Mouse (Mus musculus) intestine, embryonic 16.5 days (tissue): ENCODE data around the gene Olfr1371. TPM values are rescaled to one million over a fixed set of nuclear protein-coding genes. Genes with fewer than 3 reads are reported as not detected.
"Not testable (repeated sequence)": the region's sequence is repeated elsewhere in the genome, so short reads cannot be mapped to it uniquely, and the experiment has no call there.

Experiments
- ATAC-seq: fragments of 200-750 bp; cut with Nextera tagmentation; 2 replicates; pipeline ENCODE4 v1.8.0; 2017; ENCODE audit warnings: moderate TSS enrichment, moderate library complexity
- H3K27ac ChIP-seq: fragments of 300-500 bp; sonication (generic); 2 replicates; pipeline ENCODE4 v1.5.1; 2014; ENCODE audit warnings: mild to moderate bottlenecking, low read length
- H3K27me3 ChIP-seq: fragments of 300-500 bp; sonication (generic); replicated peaks from 2 replicates; pipeline ENCODE4 v1.6.1; 2014; ENCODE audit warnings: low read length, control low read depth, mixed read lengths; ENCODE audit not compliant: control insufficient read depth, insufficient read depth
- H3K36me3 ChIP-seq: fragments of 300-500 bp; sonication (generic); 2 replicates; pipeline ENCODE4 v1.6.1; 2014; ENCODE audit warnings: low read length, control low read depth; ENCODE audit not compliant: control insufficient read depth, insufficient read depth
- H3K4me1 ChIP-seq: fragments of 300-500 bp; sonication (generic); 2 replicates; pipeline ENCODE4 v1.6.1; 2014; ENCODE audit warnings: low read length, control low read depth, mixed read lengths; ENCODE audit not compliant: control insufficient read depth, insufficient read depth
- H3K4me2 ChIP-seq: fragments of 300-500 bp; sonication (generic); 2 replicates; pipeline ENCODE4 v1.6.1; 2014; ENCODE audit warnings: low read depth, low read length, control low read depth
- H3K4me3 ChIP-seq: fragments of 300-500 bp; sonication (generic); 2 replicates; pipeline ENCODE4 v1.5.1; 2014; ENCODE audit warnings: mild to moderate bottlenecking, low read length
- H3K9ac ChIP-seq: fragments of 300-500 bp; sonication (generic); 2 replicates; pipeline ENCODE4 v1.6.1; 2014; ENCODE audit warnings: low read depth, low read length
- H3K9me3 ChIP-seq: fragments of 300-500 bp; sonication (generic); 2 replicates; pipeline ENCODE4 v1.6.1; 2016; ENCODE audit warnings: low read length, control low read depth; ENCODE audit not compliant: control insufficient read depth
- WGBS: fragments of 180-500 bp; shearing (Covaris S2); extraction: QIAGEN DNeasy Blood & Tissue Kit; methylation state at CpG from one replicate; pipeline ENCODE4 v1.1.7; 2014; 5-methylcytosine and 5-hydroxymethylcytosine counted together
- polyA plus RNA-seq: library from polyadenylated mRNA; unstranded; fragments of >200 nt; fragmentation: Nextera tagmentation; extraction: Ambion mirVana; gene quantifications from 2 replicates; pipeline ENCODE4 v1.2.1, GENCODE M21; 2015

The Olfr1371 gene
- polyA plus RNA-seq, 1 experiment from 2014 or later, result not detected

GRCm38 (mm10) chr11:52228722-52229448 is 15.1 kb upstream of the Olfr1371 start:
- Histone ChIP-seq H3K36me3 (no peaks in the 10 kb centered on the region), H3K27me3 (no peaks in the 10 kb centered on the region), H3K9ac (no peak overlapping the region), H3K4me1 (peaks cover 15% of the 10 kb centered on the region; the same call in 1 of the 2 replicates), H3K9me3 (no peaks in the 10 kb centered on the region), H3K27ac (no peak overlapping the region), H3K4me2 (no peak overlapping the region), H3K4me3 (no peak overlapping the region)
- ATAC-seq, result no peak
- 79% methylated on average over 7 of the region's 7 CpGs for WGBS

GRCm38 (mm10) chr11:52227466-52228226 is 13.9 kb upstream of the Olfr1371 start:
- H3K36me3 ChIP-seq, result no peaks in the 10 kb centered on the region
- no peak for ATAC-seq
- WGBS, result 76% methylated on average over 13 of the region's 13 CpGs
- H3K9me3 ChIP-seq, result no peaks in the 10 kb centered on the region
- H3K4me3 ChIP-seq, result no peak overlapping the region
- H3K27me3 ChIP-seq, result no peaks in the 10 kb centered on the region
- H3K27ac ChIP-seq, result 0 out of 2 replicates have a peak overlapping the region, but pooled peaks have one; percentile 21
- no peak overlapping the region for H3K9ac ChIP-seq
- 0 out of 2 replicates have a peak, but pooled peaks cover 11% of the 10 kb centered on the region for H3K4me1 ChIP-seq
- H3K4me2 ChIP-seq, result no peak overlapping the region

- Histone ChIP-seq H3K36me3 (no peaks in the 10 kb centered on the region), H3K4me1 (0 out of 2 replicates have a peak, but pooled peaks cover 11% of the 10 kb centered on the region), H3K4me3 (no peak overlapping the region), H3K9me3 (no peaks in the 10 kb centered on the region), H3K4me2 (no peak overlapping the region), H3K27me3 (no peaks in the 10 kb centered on the region), H3K9ac (no peak overlapping the region), H3K27ac (0 out of 2 replicates have a peak overlapping the region, but pooled peaks have one; percentile 21)
- WGBS, result 70% methylated on average over 3 of the region's 3 CpGs
- no peak for ATAC-seq
Measured at GRCm38 (mm10) chr11:52227053-52227452, 13.3 kb upstream of the Olfr1371 start.

GRCm38 (mm10) chr11:52225986-52226599 is 12.3 kb upstream of the Olfr1371 start:
- WGBS, result 58% methylated on average over 3 of the region's 3 CpGs
- Histone ChIP-seq H3K36me3 (no peaks in the 10 kb centered on the region), H3K4me3 (no peak overlapping the region), H3K9me3 (no peaks in the 10 kb centered on the region), H3K27ac (no peak overlapping the region), H3K4me2 (no peak overlapping the region), H3K4me1 (0 out of 2 replicates have a peak, but pooled peaks cover 10% of the 10 kb centered on the region), H3K27me3 (no peaks in the 10 kb centered on the region), H3K9ac (no peak overlapping the region)
- no peak for ATAC-seq

- Histone ChIP-seq H3K27ac (peak overlapping the region; percentile 90), H3K4me1 (no peaks in the 10 kb centered on the region), H3K27me3 (no peaks in the 10 kb centered on the region), H3K4me2 (peak overlapping the region; percentile 48), H3K4me3 (peak overlapping the region; percentile 36), H3K36me3 (no peaks in the 10 kb centered on the region), H3K9ac (peak overlapping the region; percentile 57; the same call in 1 of the 2 replicates), H3K9me3 (no peaks in the 10 kb centered on the region)
- peak; percentile 93 for ATAC-seq
- 10% methylated on average over 19 of the region's 19 CpGs for WGBS
Measured at GRCm38 (mm10) chr11:52223968-52224682, 10.3 kb upstream of the Olfr1371 start.

- Histone ChIP-seq H3K4me2 (no peak overlapping the region), H3K9ac (no peak overlapping the region), H3K4me1 (no peaks in the 10 kb centered on the region), H3K4me3 (no peak overlapping the region), H3K27me3 (no peaks in the 10 kb centered on the region), H3K27ac (no peak overlapping the region), H3K9me3 (no peaks in the 10 kb centered on the region), H3K36me3 (no peaks in the 10 kb centered on the region)
- no peak for ATAC-seq
- 70% methylated on average over 6 of the region's 6 CpGs for WGBS
Measured at GRCm38 (mm10) chr11:52222891-52223290, 9.1 kb upstream of the Olfr1371 start.

- not testable (repeated sequence) for H3K27ac ChIP-seq, H3K36me3 ChIP-seq, H3K4me3 ChIP-seq, H3K4me1 ChIP-seq, H3K9me3 ChIP-seq, H3K4me2 ChIP-seq, H3K9ac ChIP-seq, ATAC-seq, H3K27me3 ChIP-seq
- 83% methylated on average over 6 of the region's 6 CpGs for WGBS
Measured at GRCm38 (mm10) chr11:52221921-52222320, 8.1 kb upstream of the Olfr1371 start.

- H3K36me3 ChIP-seq, result no peaks in the 10 kb centered on the region
- H3K27ac ChIP-seq, result no peak overlapping the region
- H3K27me3 ChIP-seq, result no peaks in the 10 kb centered on the region
- ATAC-seq, result no peak
- no peaks in the 10 kb centered on the region for H3K4me1 ChIP-seq
- 11% methylated on average over 4 of the region's 4 CpGs for WGBS
- H3K9ac ChIP-seq, result no peak overlapping the region
- no peak overlapping the region for H3K4me3 ChIP-seq
- no peaks in the 10 kb centered on the region for H3K9me3 ChIP-seq
- H3K4me2 ChIP-seq, result peak overlapping the region; percentile 25; the same call in 1 of the 2 replicates
Measured at GRCm38 (mm10) chr11:52220282-52220681, 6.5 kb upstream of the Olfr1371 start.
